Mouse (Mus musculus) adrenal gland, postnatal 25 days (tissue): Measurements from ENCODE around the gene Zfp13. TPM values are rescaled to one million over a fixed set of nuclear protein-coding genes. Genes with fewer than 3 reads are reported as not detected.
"Not testable (repeated sequence)": the region's sequence is repeated elsewhere in the genome, so short reads cannot be mapped to it uniquely, and the experiment has no call there.

Experiments
- DNase-seq: peaks from one replicate; pipeline ENCODE4 v3.0.0; 2021; ENCODE audit warnings: mixed read lengths
- total RNA-seq: library from RNA; stranded (reverse); gene quantifications from 2 replicates; pipeline ENCODE4 v1.2.3, GENCODE M21; 2021

Zfp13 gene
- total RNA-seq, 1 experiment from 2014 or later, result 12.8 TPM

- DNase-seq, result peak; percentile 86
Measured at GRCm38 (mm10) chr17:23550188-23550791, 49.0 kb downstream of the Zfp13 start.

- no peak for DNase-seq
Measured at GRCm38 (mm10) chr17:23549441-23549840, 49.8 kb downstream of the Zfp13 start.

- DNase-seq, result peak; percentile 91
Measured at GRCm38 (mm10) chr17:23548615-23549014, 50.7 kb downstream of the Zfp13 start.

DNA sequence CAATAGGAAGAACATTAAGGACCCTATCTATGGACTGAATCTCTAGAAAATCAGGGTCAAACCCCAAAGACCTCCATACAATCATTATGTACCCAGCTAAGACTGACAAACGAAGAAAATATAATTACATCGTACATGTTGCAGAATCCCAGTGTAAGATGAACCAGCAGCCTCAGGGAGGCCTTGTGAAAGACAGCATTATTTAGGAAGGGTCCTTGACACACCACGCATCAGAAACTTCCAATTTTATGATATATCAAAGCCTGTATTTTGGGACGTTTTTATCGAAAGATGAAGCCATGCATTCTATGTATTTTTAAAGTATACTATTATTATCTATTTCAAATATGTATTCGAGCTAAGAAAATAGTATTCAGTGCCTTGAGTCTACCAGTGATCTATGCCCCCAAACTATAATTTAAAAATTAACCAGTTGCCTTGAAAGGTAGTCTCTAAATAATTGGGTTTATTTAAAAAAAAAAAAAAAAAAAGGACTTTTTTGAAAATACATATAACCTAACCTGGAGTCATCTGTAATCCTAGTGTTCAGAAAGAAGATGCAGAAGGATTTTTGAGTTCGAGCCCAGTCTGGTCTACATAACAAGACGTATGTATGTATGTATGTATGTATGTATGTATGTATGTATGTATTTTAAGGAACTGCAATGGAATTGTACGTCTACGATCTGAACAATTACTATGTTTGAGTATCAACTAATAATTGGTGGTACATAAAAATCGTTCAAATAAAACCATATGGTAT is 51.4 kb downstream of the Zfp13 start:
- no peak for DNase-seq

DNA sequence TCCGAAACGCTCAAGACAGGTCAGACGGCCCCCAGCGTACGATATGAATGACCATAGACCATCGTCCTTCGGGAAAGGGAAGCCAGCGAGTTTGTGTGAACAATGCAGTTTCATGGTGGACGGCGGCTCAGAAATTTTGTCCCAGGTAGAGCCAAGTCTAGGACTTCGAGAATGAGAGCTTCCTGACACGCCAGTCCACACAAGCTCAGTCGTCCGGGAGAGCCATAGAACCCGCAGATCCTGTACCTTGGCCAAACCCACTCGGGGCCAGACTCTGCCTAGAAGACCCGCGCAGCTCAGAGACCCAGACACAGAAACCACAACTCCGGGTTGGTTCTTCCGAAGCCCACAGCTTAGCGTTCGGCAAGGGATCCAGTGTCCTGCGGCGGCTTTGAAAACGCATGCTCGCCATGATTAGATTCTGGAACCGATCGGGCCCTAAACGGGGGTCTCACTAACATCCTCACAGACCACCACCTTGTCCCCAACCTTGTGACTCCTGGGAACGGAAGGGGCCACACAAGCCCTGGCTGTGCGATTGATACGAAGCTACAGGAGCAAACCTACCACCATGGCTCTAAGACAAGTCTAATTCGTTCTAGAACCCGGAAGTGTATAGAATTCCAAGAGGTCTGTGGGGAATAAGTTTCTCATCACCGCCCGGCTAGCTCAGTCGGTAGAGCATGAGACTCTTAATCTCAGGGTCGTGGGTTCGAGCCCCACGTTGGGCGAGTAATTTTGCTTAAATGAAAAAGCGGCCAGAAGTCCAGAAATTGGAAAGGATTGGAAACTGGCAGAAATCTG is 52.4 kb downstream of the Zfp13 start:
- peak; percentile 87 for DNase-seq

GRCm38 (mm10) chr17:23546333-23546701 is 53.0 kb downstream of the Zfp13 start:
- peak; percentile 82 for DNase-seq

DNA sequence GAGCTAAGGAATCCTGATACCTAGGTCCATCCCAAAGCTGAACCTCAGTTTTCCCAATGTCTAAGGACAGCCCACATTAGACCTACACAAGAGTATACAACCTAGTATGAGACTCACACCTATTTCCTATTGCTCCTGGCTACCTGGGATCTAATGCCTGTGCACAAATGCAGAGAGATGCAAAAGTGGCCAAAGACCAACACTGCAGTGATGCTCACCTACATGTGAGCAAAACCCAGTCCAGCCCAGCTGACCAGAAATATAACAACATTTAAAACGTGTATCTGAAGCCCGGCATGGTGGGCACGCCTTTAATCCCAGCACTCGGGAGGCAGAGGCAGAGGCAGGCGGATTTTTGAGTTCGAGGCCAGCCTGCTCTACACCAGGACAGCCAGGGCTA is 53.4 kb downstream of the Zfp13 start:
- DNase-seq, result no peak

DNA sequence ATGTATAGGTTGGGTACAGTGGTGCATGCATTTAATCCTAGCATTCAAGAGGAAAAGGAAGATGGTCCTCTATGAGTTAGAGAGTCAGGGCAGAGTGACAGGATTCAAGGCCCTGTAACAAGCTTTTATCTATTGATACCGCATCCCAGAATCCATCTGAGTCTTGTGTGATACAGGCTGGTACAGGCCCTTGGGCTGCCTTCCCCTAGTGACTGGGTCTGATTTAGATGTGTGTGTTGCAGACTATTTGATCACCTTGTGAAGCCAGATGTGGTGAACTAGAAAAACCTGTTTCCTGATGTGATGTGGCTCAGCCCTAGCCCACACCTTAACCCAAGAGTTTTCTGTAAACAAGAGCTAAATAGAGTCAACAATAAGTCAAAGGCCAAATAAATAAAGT is 54.5 kb downstream of the Zfp13 start:
- no peak for DNase-seq

GRCm38 (mm10) chr17:23543983-23544382 is 55.3 kb downstream of the Zfp13 start:
- no peak for DNase-seq

GRCm38 (mm10) chr17:23543325-23543724 is 56.0 kb downstream of the Zfp13 start:
- DNase-seq, result no peak

DNA sequence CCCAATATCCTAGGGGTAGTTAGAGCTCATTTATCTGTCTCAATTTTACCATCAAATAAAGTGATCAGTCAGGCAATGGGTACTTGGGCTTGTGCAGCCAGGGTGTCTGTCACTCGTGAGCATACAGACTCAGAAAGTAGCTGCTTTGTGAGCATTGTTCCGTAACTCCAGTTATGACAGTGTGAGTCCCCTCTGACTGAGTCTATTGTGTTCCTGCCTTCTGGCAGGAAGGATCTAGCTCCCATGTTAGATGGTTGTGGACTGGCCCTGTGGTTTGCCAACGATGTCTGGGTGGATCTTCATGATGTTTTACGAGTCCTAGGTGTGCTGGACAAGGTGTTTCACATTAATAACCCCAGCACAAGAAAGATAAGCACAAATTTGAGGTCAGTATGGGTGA is 56.5 kb downstream of the Zfp13 start:
- no peak for DNase-seq

DNA sequence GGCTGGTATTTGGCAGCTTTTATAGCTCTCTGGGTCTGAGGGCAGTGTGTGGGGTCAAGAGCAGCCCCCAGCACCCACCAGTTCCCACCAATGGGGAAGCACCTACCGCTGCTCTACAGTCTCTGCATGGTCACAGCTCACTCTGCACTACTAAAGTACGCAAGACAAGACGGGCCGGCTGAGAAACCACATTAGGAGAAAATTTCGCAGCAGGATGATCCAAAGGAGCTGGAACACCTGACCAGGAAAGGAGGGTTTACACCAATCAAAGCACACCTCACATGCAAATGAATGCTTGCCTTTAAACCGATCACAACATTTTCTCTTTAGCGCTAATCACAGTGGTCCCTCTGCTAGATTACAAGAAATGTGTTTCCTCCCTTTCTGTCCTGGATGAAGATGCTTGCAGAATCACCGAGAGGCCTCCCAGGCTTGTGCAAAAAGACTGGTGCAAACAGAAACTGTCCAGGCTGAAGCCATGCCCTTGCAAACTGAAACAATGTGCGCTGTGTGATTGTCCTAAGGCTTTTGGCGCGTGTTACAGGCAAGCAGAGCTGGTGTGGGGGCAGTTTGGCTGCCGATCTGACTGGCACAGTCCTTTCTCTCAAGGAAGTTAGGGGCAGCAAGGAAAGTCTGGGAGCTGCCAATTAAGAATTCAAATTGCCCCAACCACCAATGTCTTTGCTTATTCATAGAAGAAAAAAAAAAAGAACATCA is 57.1 kb downstream of the Zfp13 start:
- DNase-seq, result no peak

DNA sequence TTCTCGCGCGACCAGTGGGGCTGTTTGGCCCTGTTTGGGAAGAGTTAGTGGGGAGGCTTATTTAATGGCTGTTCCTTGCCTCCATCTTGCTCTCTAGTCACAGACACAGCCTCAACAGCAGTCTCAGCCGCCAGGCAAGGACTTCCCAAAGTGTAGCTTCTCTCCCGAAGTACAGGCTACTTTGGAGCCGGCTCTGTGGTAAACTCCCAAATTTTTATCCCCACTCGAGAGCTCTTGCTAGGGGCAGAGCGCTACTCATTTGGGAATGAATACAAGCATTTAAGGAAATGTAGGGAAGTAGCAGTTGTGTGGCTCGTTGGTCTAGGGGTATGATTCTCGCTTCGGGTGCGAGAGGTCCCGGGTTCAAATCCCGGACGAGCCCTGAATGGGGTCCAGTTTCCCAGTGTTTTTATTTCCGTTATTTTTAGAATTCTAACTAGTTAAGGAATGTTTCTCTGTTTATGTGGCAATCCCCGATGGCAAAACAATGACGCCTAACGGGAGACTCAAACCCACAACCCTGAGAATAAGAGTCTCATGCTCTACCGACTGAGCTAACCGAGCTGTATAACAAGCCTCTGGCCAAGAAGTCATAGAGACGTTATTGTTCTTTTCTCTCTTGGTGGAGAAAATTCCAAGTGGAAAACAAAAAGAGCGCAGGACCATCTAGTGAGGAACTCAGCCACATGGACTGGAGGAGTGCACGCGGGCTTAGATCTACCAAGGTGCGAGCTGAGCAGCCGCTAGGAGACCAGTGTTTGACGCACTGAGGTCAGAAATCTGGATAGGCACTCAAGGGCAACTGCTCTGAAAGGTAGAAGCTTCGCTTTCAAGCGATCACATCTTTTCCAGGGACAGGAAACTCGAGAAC is 58.4 kb downstream of the Zfp13 start:
- no peak for DNase-seq

DNA sequence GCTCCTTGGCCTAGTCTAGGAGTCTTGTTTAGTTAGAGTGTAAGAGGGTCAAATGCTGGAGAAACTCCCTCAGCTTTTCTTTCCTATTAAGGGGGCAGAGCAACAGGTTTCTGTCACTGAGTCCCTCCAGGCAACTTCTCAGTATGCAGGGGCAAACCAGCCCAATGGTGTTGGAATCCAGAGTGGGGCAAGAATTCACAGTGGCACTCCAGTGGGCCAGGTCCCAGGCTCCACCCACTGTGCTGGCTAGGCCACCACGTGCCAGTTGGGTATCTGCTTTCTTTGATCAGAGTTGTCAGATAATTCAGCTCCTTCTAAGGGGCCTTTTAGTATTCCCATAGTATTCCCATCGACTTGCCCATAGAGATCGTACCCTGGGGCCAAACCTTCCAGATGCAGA is 59.2 kb downstream of the Zfp13 start:
- no peak for DNase-seq

- DNase-seq, result no peak
Measured at GRCm38 (mm10) chr17:23539608-23540007, 59.7 kb downstream of the Zfp13 start.

DNA sequence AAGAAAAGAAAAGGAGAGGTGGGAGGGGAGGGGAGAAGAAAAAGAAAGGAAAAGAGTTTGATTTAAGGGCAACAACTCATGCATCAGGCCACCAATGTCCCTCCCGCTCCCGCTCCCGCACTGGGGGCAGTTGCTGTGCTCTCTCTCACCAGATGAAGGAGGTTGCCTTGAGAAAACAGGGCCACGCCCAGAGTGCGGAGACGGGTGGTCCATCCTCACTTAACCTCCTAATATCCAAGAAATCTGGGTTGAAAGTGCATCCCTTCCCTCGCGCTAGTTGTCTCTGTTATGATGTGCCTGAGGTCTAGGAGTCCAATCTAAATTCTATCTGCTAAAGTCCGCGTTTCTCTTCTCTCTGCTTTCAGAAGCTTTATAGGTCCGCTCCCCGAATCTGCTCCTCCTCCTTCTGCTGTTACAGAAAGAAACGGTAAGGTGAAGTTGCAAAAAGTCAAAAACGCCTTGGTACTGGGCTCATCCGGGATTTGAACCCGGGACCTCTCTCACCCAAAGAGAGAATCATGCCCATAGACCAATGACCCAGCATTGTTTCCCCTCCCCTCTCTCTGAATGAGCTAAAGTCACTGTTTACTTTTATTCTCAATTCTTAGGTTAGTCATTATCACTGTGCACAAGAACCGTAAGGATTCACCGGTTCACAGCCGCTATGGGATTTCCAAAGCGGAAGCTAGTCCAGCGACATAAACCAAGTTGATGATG is 60.8 kb downstream of the Zfp13 start:
- no peak for DNase-seq

GRCm38 (mm10) chr17:23537554-23538255 is 61.6 kb downstream of the Zfp13 start:
- no peak for DNase-seq

DNA sequence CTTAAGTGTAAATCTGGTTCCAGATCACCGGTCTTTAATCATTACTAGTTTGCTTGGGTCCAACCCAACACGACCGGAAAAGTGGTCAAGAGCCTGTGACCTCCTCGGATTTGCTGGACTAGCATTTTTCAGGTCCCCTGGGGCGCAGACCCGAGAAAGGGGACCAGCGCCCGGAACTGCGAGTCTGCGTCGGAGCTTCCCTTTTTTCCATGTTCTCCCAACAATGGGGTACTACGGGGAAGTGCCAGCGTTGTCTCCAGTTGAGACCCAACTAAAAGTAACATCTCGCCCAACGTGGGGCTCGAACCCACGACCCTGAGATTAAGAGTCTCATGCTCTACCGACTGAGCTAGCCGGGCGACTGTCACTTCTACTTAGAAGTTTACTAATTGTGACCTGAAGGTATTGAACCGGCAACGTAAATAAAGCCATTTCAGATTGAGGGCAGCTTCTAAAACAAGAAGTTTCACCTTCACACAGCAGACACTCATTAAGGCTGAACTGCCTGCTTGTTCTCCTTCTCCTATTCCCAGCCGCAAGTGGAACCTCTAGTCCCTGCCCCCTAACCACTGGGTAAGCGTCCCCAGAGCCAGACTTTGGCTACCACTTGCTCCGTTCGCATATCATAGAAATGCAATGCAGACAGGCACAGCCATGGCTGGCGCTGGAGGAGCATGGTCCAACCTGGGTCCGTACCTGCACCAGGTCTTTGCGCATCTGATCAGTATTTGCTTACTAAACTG is 64.1 kb downstream of the Zfp13 start:
- not testable (repeated sequence) for DNase-seq
